Mouse (Mus musculus): ENCODE measurements at regions not wholly inside any gene's neighbourhood (a gene's known extent, or its start where the extent isn't known, plus 50 kb on each side); places are given as distances from the start of the nearest gene placed in this dataset.

DNA sequence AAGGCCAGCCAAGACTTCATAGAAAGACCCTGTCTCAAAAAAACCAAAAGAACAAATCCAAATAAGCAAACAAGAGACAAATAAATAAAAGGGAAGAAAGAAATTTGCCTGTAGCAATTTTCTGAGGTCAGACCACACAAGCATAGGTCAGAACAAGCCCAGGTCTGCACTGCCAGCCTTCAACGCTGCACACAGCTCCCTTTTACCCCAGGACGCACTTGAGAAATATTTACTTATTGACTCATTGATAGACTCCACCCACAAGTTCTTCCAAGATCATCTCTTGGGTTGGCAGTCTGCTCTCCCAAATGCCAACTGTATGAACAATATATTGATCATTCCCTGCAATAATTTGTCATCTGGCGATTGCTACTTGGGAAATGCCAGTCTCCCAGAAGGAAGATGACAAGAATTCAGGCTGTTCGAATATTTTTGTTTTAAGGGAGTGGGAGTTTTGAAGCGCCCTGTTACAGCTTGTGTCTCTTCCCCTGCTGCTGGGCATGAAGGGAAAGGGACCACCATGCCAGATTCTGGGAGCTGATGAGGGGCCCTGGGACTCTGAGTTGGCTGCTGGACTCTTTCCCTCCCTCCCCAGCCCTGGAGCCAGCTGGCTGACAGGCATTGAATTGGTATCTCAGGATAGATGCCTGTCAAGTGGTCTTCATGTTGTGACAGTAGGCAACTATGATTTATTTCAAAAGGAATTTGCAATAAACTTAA lies 102.9 kb upstream of the Tle3 start:
- no peak for DNase-seq (ENCODE audit: low spot score)
- intact Hi-C loops (cut with DNase I) = no loop called here

DNA sequence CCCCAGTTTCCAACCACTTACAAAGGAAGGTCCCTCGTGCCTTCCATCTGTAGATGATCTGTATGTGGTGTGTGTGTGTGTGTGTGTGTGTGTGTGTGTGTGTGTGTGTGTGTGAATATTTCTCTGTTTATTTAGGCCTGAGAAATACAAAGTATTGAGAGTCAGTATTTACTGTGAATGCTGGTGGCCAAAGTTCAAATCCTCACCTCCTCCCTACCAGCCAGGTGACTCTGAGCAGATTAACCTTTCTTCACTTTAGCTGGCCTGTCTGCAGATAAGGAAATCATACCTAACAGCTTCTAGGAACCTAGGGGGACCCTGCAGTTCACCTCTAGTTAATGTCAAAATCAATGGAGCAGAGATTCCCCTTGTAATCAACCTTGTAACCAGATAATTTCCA lies 100.9 kb upstream of the Tle3 start:
- no peak for DNase-seq (ENCODE audit: low spot score)
- intact Hi-C loops (cut with DNase I) = no loop called here

DNA sequence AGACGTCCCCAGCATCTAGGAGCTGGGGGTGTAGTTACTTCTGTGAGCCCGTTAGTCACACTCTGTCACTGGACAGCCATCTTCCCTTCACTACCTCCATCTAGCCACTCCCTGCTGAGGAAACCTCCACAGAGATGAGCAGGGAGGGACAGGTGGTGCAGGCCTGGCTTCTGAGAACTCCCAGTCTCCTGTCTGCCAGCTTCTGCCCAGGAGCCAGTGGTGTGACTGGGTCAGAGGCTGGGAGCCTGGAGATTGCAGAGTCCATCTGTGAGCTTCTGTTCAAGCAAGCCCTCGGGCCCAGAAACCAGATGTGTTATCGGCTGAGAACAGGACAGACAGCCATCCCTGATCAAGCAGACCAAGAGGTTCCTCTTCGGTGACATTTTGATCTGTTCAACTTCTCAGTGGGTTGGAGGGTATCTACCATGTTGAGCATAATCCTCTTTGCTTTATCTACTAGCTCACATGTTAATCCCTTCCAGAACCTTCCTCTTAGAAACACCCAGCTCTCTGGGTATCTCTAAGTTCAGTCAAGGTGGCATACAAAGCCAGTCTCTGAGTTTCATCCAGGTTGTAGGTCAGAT lies 100.3 kb upstream of the Tle3 start:
- intact Hi-C loops (cut with DNase I) = no loop called here

GRCm38 (mm10) chr9:61274020-61274419 lies 98.1 kb upstream of the Tle3 start:
- DNase-seq (ENCODE audit: low spot score) = no peak
- intact Hi-C loops (cut with DNase I) = no loop called here

More for the DNA sequence above, 100.3 kb upstream of the Tle3 start:
- DNase-seq (ENCODE audit: low spot score) = no peak

DNA sequence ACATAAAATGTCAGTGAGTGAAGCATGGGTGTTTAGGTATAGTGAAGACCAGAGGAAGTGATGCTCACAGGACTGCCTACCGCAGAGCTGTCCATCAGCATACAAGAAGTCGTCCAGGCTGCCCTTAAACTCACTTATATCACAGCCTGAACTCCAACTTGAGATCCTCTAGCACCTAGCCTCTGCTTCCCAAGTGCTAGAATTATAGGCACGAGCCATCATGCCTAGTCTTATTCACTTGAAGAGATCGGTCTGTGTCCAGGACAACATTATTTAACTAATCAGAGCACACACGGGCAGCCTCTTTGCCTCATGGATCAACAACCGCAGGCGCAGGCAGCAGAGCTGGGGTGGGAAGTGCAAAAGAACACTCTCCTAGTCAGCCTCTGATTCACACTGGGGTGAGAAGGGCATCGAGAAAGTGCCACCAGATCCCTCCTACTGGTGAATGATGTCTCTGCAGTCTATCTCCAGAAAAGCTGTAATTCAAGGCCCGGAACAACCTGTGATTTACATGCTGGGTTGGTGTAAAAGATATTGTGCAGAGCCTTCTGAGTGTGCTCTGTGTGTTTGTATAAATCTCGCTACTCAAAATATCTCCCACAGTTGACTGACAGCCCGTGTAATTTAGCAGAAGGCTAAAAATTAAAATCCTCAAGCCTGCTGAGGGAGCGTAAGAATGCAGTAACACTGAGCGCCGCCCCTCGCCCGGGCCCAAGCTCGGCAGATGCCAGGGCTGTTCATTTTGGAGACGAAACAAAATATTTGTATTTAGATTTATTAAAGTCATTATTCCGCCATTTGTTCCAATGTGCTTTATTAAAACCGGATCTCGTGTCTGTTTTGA lies 94.6 kb upstream of the Tle3 start:
- intact Hi-C loops (cut with DNase I) = loop anchor here (2.0 to 5.0 kb wide), 4 partner anchors 45 to 230 kb away; no protein-coding TSS in a partner anchor

DNA sequence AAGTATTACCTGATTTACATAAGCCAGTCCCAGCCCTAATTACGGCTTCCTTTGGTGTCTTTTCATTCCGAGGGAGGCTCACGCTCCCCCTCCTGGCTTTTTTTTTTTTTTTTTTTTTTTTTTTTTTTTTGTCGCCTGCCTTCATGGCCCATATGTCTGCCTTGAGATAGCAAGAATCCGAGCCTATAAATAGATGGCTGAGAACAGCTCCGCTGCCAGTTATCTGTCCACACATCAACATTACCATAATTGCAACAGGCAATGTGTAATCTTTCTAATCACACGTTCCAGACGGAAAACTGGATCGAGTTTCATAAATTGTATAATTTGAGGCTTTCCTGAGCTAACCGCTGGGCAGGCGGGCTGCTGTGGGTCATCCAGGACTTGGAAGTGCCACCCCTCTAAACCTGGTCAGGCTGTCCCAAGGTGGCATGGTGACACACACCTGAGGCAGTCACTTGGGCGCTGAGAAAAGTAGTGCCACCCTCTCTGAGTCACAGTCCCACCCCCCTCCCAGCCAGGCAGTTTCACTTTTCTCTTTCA lies 93.9 kb upstream of the Tle3 start:
- intact Hi-C loops (cut with DNase I) = loop anchor here (2.0 to 5.0 kb wide), 4 partner anchors 46 to 231 kb away; no protein-coding TSS in a partner anchor
- DNase-seq (ENCODE audit: low spot score) = no peak

More for the DNA sequence above, 94.6 kb upstream of the Tle3 start:
- DNase-seq (ENCODE audit: low spot score) = no peak

DNA sequence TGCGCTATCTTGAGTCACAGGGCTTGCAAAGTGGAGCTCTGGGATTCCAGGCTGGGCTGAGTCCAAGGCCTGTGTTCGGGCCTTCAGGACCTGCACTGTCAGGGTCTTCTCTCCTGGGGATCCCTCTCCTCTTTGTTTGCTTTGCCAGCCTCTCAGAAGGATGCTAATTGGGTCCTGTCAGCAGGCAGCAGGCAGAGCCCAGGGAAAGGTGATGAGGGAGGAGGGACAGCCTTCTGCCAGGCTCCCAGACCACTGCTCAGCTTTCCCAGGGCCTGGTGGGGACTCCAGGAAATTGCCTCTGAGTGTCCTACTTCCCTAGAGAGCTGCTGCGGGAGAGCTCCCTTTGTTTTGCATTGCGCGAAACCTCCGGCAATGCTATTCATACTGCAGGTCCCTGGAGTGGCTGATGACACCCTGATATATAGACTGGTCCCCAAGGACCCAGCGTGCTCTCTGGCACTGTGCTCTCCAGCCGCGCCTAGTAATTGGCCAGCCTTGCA lies 93.1 kb upstream of the Tle3 start:
- no peak for DNase-seq (ENCODE audit: low spot score)
- intact Hi-C loops (cut with DNase I) = loop anchor here (2.0 to 5.0 kb wide), 4 partner anchors 47 to 232 kb away; no protein-coding TSS in a partner anchor

GRCm38 (mm10) chr9:61280856-61281582 lies 91.1 kb upstream of the Tle3 start:
- intact Hi-C loops (cut with DNase I) = no loop called here
- DNase-seq (ENCODE audit: low spot score) = no peak

GRCm38 (mm10) chr9:61283311-61283710 lies 88.9 kb upstream of the Tle3 start:
- intact Hi-C loops (cut with DNase I) = no loop called here
- no peak for DNase-seq (ENCODE audit: low spot score)

DNA sequence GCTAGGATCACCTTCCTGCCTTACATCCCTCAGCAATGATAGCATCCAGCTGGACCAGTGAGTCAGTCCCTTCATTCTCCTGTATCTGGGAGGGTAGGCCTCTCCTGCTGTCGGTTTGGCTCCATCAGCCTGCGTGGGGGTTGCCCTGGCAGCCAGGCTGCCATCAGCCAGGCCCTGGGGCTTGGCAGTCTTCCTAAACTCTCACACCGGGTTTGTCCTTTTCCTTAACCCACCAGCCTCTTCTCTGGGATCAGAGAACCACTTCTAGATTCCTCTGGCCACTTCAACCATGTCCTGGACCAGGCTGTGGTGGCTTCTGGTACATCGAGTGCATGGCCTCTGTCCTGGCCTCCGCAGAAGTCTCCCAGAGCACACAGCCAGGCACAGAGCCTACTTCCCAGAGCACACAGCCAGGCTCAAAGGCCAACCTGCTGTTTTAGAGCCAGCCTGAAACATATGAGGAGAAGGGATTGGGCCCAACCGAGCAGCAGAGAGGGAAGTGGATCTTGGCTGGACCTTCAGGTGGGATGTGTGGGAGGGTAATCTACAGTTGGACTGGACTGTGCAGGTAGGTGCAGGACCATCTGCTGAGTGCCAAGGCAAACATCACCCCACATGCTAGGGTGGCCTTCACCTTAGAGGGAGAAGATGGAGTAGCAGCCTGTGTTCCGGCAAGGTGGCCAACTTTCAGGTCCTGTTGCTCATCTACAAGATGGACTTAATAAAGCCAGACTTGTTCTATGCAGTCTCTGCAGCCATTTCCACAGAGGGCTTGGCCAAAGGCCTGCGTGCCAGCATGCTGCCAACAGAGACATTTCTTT lies 87.8 kb upstream of the Tle3 start:
- no peak for DNase-seq (ENCODE audit: low spot score)
- intact Hi-C loops (cut with DNase I) = no loop called here

DNA sequence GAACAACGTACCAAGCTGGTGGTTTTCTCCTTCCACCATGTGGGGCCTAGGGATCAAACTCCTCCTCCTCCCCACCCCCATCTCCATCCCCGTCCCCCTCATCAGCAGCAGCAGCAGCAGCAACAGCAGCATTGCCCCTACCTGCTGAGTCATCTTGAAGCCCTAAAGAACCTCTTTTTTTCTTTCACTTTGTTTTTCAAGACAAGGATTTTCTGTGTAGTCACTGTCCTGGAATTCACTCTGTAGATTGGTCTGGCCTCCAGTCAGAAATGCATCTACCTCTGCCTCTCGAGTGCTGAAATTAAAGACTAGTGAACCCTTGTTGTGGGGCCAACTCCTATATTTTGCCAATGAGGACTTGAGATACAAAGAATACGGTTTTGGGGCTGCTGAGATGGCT lies 85.6 kb upstream of the Tle3 start:
- DNase-seq (ENCODE audit: low spot score) = no peak
- intact Hi-C loops (cut with DNase I) = no loop called here

DNA sequence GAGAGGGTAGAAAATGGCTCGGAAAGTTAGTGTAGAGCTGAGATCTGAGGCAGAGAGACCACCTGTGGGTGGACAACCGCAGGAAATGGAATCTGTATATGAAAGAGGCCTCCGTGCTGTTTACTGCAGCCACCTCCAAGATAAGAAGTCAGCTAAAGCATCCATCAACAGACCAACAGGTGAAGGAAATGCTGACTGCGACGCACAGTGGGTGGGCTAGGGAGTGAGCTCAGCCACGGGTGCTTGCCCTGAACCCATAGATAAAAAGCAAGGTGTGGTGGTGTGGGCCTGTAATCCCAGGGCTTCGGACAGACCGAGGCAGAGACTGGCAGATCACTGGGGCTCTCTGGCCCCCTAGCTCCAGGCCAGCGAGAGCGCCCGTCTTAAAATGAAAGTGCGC lies 83.0 kb upstream of the Tle3 start:
- no peak for DNase-seq (ENCODE audit: low spot score)
- intact Hi-C loops (cut with DNase I) = no loop called here

DNA sequence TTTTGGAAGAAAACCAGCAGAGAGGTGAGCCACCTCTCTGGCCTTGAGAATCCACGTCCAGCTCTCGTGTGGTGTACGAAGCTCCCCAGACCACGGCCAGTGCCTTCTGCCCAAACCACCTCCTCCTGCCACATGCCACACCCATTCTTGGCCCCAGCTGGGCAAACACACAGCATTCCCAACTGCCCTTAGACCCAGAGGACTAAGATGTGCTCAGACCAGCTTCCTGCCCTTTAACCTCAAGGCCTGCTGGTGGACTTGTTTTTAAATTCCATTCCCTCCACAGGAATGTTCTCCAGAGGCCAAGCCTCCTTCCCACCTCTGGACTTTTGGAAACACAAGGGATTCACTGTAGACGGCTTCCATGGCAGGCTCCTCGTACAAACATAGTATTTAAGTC lies 82.5 kb upstream of the Tle3 start:
- intact Hi-C loops (cut with DNase I) = no loop called here
- DNase-seq (ENCODE audit: low spot score) = no peak

- intact Hi-C loops (cut with DNase I) = no loop called here
- no peak for DNase-seq (ENCODE audit: low spot score)
Measured at GRCm38 (mm10) chr9:61291646-61292045, 80.5 kb upstream of the Tle3 start.

DNA sequence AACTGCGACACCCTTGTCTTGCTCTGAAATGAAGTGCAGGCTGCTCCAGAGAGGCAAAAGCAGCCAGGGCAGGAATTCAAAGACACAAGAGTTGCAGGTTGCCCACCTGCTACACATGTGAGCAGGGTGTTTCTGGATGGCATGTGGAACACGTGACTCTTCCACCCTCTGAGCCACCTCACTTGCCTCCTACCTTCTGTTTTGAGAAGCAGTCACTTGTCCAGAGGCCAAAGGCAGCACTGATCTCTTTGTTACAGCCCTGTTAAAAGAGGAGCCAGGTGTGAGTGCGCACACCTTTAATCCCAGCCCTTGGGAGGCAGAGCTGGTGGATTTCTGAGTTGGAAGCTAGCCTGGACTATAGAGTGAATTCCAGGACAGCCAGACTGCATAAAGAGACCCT lies 79.7 kb upstream of the Tle3 start:
- intact Hi-C loops (cut with DNase I) = no loop called here
- DNase-seq (ENCODE audit: low spot score) = no peak

DNA sequence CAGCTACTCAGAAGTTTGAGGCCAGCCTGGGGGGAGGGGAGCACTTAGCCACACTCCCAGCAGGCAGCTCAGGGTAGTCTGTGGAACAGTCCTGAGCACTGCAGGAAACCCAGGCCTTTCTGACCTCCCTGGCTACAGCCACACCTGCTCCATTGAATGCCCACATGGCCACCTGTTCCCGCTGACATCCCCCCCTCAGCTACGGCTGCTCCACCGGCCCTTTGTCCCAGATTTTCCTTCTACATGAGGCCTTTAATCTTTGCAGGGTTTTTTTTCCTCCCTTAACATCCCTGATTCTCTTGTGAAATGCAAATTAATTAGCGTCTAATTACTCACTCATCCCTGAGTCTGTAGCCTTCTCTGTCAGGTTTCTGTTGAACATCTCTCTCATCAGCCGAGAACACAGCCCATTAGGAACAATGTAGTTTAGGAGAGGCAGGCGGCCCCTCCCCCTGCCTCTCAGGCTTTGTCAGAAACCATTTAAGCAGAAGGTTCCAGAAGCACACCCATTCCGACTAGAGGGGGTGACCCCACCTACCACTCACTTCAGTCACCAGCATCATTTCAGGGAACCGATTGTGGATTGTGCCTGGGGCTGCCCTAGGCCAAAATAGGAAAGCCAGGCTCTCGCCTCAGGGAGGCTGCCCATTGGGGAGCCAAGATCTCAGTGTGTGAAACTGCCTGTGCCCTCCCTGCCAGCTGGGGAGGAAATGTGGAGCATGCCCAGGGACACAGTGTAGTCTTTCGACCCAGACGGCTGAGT lies 78.8 kb upstream of the Tle3 start:
- no peak for DNase-seq (ENCODE audit: low spot score)
- intact Hi-C loops (cut with DNase I) = no loop called here

DNA sequence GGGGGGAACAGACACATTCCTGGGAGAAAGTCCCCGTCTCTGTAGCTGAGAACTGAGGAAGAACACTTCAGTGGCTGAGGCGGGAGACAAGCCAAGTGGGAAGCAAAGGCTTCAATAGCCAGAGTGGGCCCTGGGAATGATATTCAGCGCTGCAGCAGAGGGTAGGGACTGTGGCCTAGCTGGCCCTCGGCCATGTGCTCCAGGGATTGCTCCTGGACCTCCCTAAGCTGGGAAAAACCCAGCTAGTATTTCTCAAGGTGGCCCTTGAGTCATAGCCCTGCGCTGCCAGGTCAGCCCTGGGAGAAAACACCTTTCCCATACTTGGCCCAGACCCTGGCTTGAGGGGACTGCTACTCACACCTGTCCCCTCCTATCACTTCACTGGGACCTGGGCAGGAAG lies 77.2 kb upstream of the Tle3 start:
- intact Hi-C loops (cut with DNase I) = no loop called here
- no peak for DNase-seq (ENCODE audit: low spot score)

DNA sequence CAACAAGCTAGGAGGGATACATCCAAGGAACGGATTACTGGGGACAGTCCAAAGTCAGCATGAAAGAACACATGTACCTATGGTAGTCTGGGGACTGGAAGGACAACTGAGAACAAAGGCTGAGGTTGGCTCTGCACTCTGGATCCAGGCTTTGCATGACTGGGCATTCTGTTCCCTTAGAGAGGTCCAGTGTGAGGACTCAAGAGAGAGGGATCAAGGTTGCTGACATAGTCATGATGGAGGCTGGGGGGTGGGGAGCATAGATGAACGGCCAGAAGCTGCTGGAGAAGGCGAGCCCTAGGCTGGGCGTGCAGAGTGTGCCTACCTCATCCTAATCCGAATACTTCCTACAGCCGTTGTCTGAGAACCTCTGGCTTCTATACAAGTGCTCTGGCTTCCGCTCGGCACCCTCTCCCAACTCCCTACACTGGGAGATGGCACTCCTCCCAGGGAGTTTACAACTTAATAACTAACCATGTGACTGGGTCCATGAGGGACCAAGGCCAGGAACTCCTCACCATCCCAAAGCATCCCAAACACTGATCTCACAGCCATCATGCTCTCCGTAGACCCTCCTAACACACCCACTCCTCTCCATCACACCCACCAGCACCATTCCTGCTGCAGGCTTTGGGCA lies 75.7 kb upstream of the Tle3 start:
- DNase-seq (ENCODE audit: low spot score) = no peak
- intact Hi-C loops (cut with DNase I) = no loop called here
